Mouse (Mus musculus) embryonic facial prominence, embryonic 15.5 days (tissue): ENCODE measurements around the gene Usp24. TPM values are rescaled to one million over a fixed set of nuclear protein-coding genes. Genes with fewer than 3 reads are reported as not detected.

Experiments
- polyA plus RNA-seq: library from polyadenylated mRNA; unstranded; fragments of >200 nt; fragmentation: Nextera tagmentation; extraction: Ambion mirVana; gene quantifications from 2 replicates; pipeline ENCODE4 v1.2.1, GENCODE M21; 2015

Gene Usp24
- polyA plus RNA-seq, 1 experiment from 2014 or later = 8.7 TPM

Other genes starting within 250 kb of the Usp24 start
- gene Pcsk9, start 148.1 kb downstream of the Usp24 start, polyA plus RNA-seq = 4.7 and 5.9 TPM in 2 replicates
- 0.05 and 0.11 TPM in 2 replicates for gene Bsnd, start 176.1 kb downstream of the Usp24 start, polyA plus RNA-seq
- gene Dhcr24, start 244.8 kb downstream of the Usp24 start, polyA plus RNA-seq = 4.5 and 5.7 TPM in 2 replicates